Mouse (Mus musculus) midbrain, embryonic 11.5 days (tissue): Measurements from ENCODE around the gene Rrm1. TPM values are rescaled to one million over a fixed set of nuclear protein-coding genes. Genes with fewer than 3 reads are reported as not detected.

ENCODE experiments used
- ATAC-seq: fragments of 200-750 bp; cut with Nextera tagmentation; 2 replicates; pipeline ENCODE4 v1.8.0; 2017; ENCODE audit warnings: moderate TSS enrichment, moderate library complexity; ENCODE audit not compliant: low FRiP score
- DNase-seq: peaks from one replicate; pipeline ENCODE4 v3.0.0; 2015; ENCODE audit warnings: low spot score; ENCODE audit errors: missing footprints
- H3K27ac ChIP-seq: fragments of 300-500 bp; sonication (generic); 2 replicates; pipeline ENCODE4 v1.5.1; 2014; ENCODE audit warnings: low read depth, low read length
- H3K27me3 ChIP-seq: fragments of 300-500 bp; sonication (generic); 2 replicates; pipeline ENCODE4 v1.6.1; 2014; ENCODE audit warnings: mild to moderate bottlenecking, low read length, moderate library complexity, mixed read lengths; ENCODE audit not compliant: control insufficient read depth, insufficient read depth
- H3K36me3 ChIP-seq: fragments of 300-500 bp; sonication (generic); 2 replicates; pipeline ENCODE4 v1.6.1; 2014; ENCODE audit warnings: mild to moderate bottlenecking, low read length, moderate library complexity, mixed read lengths; ENCODE audit not compliant: control insufficient read depth, insufficient read depth
- H3K4me1 ChIP-seq: fragments of 300-500 bp; sonication (generic); 2 replicates; pipeline ENCODE4 v1.6.1; 2014; ENCODE audit warnings: low read length; ENCODE audit not compliant: control insufficient read depth, insufficient read depth
- H3K4me2 ChIP-seq: fragments of 300-500 bp; sonication (generic); 2 replicates; pipeline ENCODE4 v1.6.1; 2014; ENCODE audit warnings: mild to moderate bottlenecking, moderate library complexity
- H3K4me3 ChIP-seq: fragments of 300-500 bp; sonication (generic); 2 replicates; pipeline ENCODE4 v1.5.1; 2014; ENCODE audit warnings: low read depth, low read length
- H3K9ac ChIP-seq: fragments of 300-500 bp; sonication (generic); 2 replicates; pipeline ENCODE4 v1.6.1; 2014; ENCODE audit warnings: low read length
- H3K9me3 ChIP-seq: fragments of 300-500 bp; sonication (generic); 2 replicates; pipeline ENCODE4 v1.6.1; 2016; ENCODE audit warnings: low read length; ENCODE audit not compliant: control insufficient read depth
- WGBS: fragments of 180-500 bp; shearing (Covaris S2); extraction: QIAGEN DNeasy Blood & Tissue Kit; methylation state at CpG from one replicate; pipeline ENCODE4 v1.1.7; 2014; 5-methylcytosine and 5-hydroxymethylcytosine counted together
- polyA plus RNA-seq: library from polyadenylated mRNA; unstranded; fragments of >200 nt; fragmentation: Nextera tagmentation; extraction: Ambion mirVana; gene quantifications from 2 replicates; pipeline ENCODE4 v1.2.1, GENCODE M21; 2014

Rrm1 gene
- polyA plus RNA-seq, 1 experiment from 2014 or later: 234 TPM

DNA sequence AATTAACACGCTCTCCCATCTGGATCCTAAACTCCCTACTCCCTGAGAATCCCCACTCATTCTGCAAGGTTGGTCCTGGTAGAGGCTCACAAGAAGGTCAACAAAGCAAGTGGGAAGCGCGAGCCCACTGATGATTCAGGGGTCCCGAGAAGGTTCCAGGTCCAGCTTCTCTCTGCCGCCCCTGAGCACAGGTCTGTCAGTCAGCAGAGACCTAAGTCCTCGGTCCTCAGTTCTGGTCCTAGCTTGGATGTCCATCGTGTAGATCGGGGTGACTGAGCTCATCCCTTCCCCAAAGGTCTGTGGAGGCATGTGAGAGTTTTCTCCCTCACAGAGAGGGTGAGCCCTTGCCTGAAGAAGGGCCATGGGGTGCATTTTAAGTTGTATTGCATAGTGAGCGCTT lies 66.6 kb downstream of the Rrm1 start:
- peak; percentile 56 for DNase-seq

DNA sequence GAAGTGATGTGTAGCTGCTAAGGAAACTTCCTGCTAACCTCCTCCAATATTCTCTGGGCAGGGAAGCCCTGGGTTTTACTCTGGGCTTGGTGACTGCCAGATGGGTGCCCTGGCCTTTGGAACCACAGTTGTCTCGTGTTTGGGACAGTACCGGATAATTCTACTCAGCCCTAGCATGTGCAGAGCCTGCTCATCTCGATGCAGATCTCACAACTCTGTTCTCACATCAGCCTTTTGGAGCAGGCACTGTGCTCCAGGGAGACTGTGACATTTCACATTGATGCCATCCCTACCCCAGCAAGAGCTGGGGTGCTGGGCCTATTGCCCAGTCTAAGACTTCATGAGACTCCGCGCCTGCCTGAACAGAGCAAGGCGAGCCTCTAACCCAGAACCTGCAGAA lies 67.2 kb downstream of the Rrm1 start:
- WGBS: 91% methylated on average over 6 of the region's 6 CpGs

More for the DNA sequence above, 66.6 kb downstream of the Rrm1 start:
- H3K9ac ChIP-seq: no peak overlapping the region
- no peak overlapping the region for H3K4me3 ChIP-seq
- H3K27ac ChIP-seq: no peak overlapping the region
- WGBS: 89% methylated on average over 9 of the region's 9 CpGs
- no peak for ATAC-seq
- H3K27me3 ChIP-seq: no peaks in the 10 kb centered on the region
- no peaks in the 10 kb centered on the region for H3K36me3 ChIP-seq
- no peaks in the 10 kb centered on the region for H3K9me3 ChIP-seq
- H3K4me1 ChIP-seq: no peaks in the 10 kb centered on the region
- H3K4me2 ChIP-seq: no peak overlapping the region

DNA sequence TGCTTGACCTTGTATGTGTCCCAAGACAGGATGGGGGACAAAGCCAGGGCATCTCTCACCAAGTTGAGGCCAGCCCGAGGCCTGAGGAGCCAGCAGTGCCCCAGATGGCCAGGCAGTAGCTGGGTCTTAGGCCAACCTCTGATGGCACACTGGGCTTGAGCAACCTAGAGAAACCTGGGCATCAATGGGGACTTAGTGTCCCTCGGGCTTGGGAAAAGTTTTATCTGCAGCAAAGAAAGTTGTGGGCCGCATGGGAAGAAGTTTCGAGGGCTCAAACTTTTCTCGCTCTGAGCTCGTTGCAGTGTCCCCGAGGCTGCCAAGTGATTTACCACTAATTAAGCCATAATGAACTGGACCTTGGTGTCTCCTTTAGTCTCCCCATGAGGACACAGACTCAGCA lies 68.2 kb downstream of the Rrm1 start:
- peaks cover 6% of the 10 kb centered on the region; the same call in 1 of the 2 replicates for H3K27me3 ChIP-seq
- H3K27ac ChIP-seq: no peak overlapping the region
- H3K36me3 ChIP-seq: no peaks in the 10 kb centered on the region
- H3K9me3 ChIP-seq: no peaks in the 10 kb centered on the region
- ATAC-seq (no peak), DNase-seq (peak; percentile 77)
- H3K4me1 ChIP-seq: no peaks in the 10 kb centered on the region
- H3K4me3 ChIP-seq: no peak overlapping the region
- H3K4me2 ChIP-seq: no peak overlapping the region
- WGBS: 75% methylated on average over 7 of the region's 7 CpGs
- H3K9ac ChIP-seq: no peak overlapping the region

More for the DNA sequence above, 67.2 kb downstream of the Rrm1 start:
- Histone ChIP-seq H3K36me3 (no peaks in the 10 kb centered on the region), H3K27me3 (peaks cover under 1% of the 10 kb centered on the region; the same call in 1 of the 2 replicates), H3K4me3 (no peak overlapping the region), H3K9me3 (no peaks in the 10 kb centered on the region), H3K4me2 (no peak overlapping the region), H3K4me1 (no peaks in the 10 kb centered on the region), H3K9ac (no peak overlapping the region), H3K27ac (no peak overlapping the region)
- DNase-seq (no peak), ATAC-seq (no peak)

DNA sequence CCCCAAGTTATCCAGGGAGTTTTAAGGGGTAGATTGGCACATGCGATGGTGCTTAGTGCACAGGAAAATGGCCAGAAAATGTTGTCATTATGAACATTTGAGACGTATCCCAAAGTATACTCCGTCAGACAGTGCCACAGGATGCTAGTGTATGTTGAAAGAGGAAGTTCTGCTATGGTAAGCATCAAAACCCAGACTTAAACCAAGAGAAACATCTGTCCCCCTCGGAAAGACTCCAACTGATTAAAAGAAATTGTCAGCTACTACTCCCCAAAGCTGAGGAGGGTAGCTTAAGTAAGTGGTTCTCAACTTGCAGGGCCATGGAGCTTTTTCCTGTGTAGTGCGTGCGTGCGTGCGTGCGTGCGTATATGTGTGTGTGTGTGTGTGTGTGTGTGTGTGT lies 70.4 kb downstream of the Rrm1 start:
- Histone ChIP-seq H3K9ac (no peak overlapping the region), H3K4me3 (no peak overlapping the region), H3K4me2 (no peak overlapping the region), H3K27ac (no peak overlapping the region), H3K9me3 (no peaks in the 10 kb centered on the region), H3K4me1 (no peaks in the 10 kb centered on the region), H3K27me3 (peaks cover 6% of the 10 kb centered on the region; the same call in 1 of the 2 replicates), H3K36me3 (no peaks in the 10 kb centered on the region)
- no peak for DNase-seq
- WGBS: 90% methylated on average over 10 of the region's 10 CpGs
- ATAC-seq: no peak

DNA sequence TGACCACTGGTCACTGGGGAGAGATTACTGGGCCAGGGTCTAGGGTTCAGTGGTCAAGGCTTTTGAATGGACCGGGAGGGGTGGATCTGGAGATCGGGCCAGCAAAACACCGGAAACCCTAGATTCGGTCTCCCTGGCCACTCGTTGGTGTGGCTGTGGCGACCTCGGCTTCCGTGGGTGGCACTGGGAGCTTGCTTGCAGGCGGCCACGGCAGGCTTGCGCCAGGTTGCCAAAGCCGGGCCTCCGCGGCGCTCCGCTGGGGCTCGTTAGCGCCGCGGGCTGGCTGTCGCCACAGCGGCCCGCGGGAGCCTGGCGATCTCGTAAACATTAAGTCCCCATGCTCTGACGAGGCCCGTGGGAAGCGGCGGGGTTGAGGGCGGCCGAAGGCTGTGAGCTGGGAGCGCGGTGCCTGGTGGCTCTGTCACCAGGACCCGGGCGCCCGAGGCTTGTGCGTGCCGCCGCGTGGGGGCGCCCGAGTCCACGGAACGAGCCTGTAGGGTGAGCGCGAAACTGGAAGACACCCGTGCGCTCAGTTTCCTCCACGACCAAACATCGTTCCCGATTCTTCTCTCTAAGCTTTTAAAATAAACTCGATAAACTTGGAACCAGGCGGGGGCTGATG lies 71.4 kb downstream of the Rrm1 start:
- H3K36me3 ChIP-seq: no peaks in the 10 kb centered on the region
- H3K27ac ChIP-seq: no peak overlapping the region
- peak; percentile 100 for DNase-seq
- H3K4me3 ChIP-seq: peak overlapping the region; percentile 45
- no peaks in the 10 kb centered on the region for H3K9me3 ChIP-seq
- H3K4me2 ChIP-seq: peak overlapping the region; percentile 82
- peak overlapping the region; percentile 77 for H3K9ac ChIP-seq
- WGBS: under 1% methylated on average over 54 of the region's 54 CpGs
- H3K4me1 ChIP-seq: no peaks in the 10 kb centered on the region
- H3K27me3 ChIP-seq: peaks cover 6% of the 10 kb centered on the region; the same call in 1 of the 2 replicates
- ATAC-seq: peak; percentile 96

DNA sequence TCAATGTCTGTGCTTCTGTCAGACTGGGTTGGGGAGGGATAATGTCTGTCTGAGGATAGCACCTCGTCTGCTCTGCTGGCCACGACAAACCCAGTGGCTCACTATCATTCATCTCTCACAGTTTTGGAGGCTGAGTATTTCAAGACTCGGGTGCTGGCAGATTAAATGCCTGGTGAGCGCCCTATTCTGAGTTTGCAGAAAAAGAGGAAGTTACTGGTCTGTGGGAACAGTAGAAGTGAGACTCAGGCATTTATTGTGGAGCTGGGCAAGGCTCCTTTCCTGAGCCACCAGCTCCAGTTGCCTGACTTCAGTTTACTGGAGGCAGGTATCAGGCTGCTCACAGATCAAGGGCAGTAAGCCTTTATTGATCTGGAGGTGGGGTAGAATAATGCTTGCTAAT lies 72.6 kb downstream of the Rrm1 start:
- Histone ChIP-seq H3K9ac (no peak overlapping the region), H3K4me3 (no peak overlapping the region), H3K9me3 (no peaks in the 10 kb centered on the region), H3K27ac (no peak overlapping the region), H3K27me3 (peaks cover 6% of the 10 kb centered on the region; the same call in 1 of the 2 replicates), H3K4me2 (no peak overlapping the region), H3K4me1 (no peaks in the 10 kb centered on the region), H3K36me3 (no peaks in the 10 kb centered on the region)
- 77% methylated on average over 4 of the region's 4 CpGs for WGBS
- DNase-seq (no peak), ATAC-seq (no peak)

DNA sequence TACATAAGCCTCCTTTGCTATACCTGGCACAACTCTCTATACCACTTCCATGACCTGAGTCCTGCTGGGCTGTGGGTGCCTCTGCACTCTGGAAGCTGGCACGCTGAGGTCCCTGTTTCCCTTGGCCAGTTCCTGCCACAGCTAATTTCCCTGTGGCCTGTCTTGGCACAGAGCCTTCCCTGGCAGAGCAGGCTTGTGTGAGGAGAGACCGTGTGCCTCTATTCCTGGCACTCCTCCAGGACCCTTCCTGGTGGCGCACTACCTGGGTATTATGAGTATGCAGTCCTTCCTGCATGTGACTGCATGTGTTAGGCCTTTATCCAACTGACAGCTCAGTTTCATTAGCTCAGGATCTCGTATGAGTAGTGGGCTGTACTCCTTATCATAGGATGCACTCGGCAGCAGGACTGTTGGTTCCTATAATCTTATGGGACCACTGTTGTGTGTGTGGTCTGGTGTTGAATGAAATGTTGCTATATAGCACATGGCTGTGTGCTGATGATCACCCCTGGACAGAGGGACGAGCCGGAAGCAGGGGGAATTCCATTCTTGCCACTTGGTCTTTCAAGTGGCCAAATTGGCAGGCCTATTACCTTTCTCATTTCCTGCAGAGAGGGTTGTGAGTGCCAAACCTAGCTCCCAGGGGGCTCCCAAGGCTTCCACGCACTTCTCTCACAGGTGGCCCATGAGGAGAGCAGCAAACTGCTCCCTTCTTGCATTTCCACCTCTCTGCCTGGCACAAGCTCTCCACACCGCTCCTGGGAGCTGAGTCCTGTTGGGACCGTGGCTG lies 75.0 kb downstream of the Rrm1 start:
- no peak overlapping the region for H3K27ac ChIP-seq
- H3K36me3 ChIP-seq: no peaks in the 10 kb centered on the region
- ATAC-seq (no peak), DNase-seq (no peak)
- no peak overlapping the region for H3K4me3 ChIP-seq
- no peaks in the 10 kb centered on the region for H3K4me1 ChIP-seq
- peaks cover 6% of the 10 kb centered on the region; the same call in 1 of the 2 replicates for H3K27me3 ChIP-seq
- 84% methylated on average over 10 of the region's 10 CpGs for WGBS
- no peak overlapping the region for H3K9ac ChIP-seq
- H3K9me3 ChIP-seq: no peaks in the 10 kb centered on the region
- H3K4me2 ChIP-seq: no peak overlapping the region

DNA sequence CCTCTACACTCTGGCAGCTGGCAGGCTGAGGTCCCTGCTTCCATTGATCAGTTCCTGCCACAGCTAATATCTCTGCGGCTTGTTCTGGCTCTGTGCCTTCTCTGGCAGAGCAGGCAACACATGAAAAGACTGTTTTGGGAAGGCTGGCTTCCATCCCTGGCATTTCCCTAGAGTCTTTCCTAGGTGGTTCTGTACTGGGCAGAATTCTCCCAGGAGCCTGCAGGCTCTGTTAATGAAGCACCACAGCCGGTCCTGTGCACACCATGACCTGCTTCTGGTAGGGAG lies 75.5 kb downstream of the Rrm1 start:
- no peak overlapping the region for H3K4me3 ChIP-seq
- WGBS: 87% methylated on average over 2 of the region's 2 CpGs
- no peaks in the 10 kb centered on the region for H3K36me3 ChIP-seq
- no peak overlapping the region for H3K27ac ChIP-seq
- H3K27me3 ChIP-seq: peaks cover 6% of the 10 kb centered on the region; the same call in 1 of the 2 replicates
- ATAC-seq: no peak
- no peak overlapping the region for H3K4me2 ChIP-seq
- no peak overlapping the region for H3K9ac ChIP-seq
- DNase-seq: no peak
- H3K4me1 ChIP-seq: no peaks in the 10 kb centered on the region
- no peaks in the 10 kb centered on the region for H3K9me3 ChIP-seq
